Mouse (Mus musculus) liver, embryonic 11.5 days (tissue): Measurements from ENCODE around the gene Rpl32. TPM values are rescaled to one million over a fixed set of nuclear protein-coding genes. Genes with fewer than 3 reads are reported as not detected.

Experiments used
- ATAC-seq: fragments of 200-750 bp; cut with Nextera tagmentation; replicated peaks from 2 replicates; pipeline ENCODE4 v1.8.0; 2017; ENCODE audit warnings: moderate number of reproducible peaks, mild to moderate bottlenecking, moderate TSS enrichment, moderate library complexity; ENCODE audit not compliant: low FRiP score
- DNase-seq: peaks from one replicate; pipeline ENCODE4 v3.0.0-alpha.2; 2017; ENCODE audit warnings: low spot score
- H3K27ac ChIP-seq: fragments of 300-500 bp; sonication (generic); 2 replicates; pipeline ENCODE4 v1.5.1; 2014; ENCODE audit warnings: mild to moderate bottlenecking, low read depth, low read length, control low read depth
- H3K27me3 ChIP-seq: fragments of 300-500 bp; sonication (generic); replicated peaks from 2 replicates; pipeline ENCODE4 v1.6.1; 2014; ENCODE audit warnings: low read length, mixed read lengths; ENCODE audit not compliant: control insufficient read depth, insufficient read depth
- H3K36me3 ChIP-seq: fragments of 300-500 bp; sonication (generic); 2 replicates; pipeline ENCODE4 v1.6.1; 2014; ENCODE audit warnings: mild to moderate bottlenecking, low read length, moderate library complexity, mixed read lengths; ENCODE audit not compliant: control insufficient read depth, insufficient read depth
- H3K4me1 ChIP-seq: fragments of 300-500 bp; sonication (generic); replicated peaks from 2 replicates; pipeline ENCODE4 v1.6.1; 2014; ENCODE audit warnings: low read length, mixed read lengths; ENCODE audit not compliant: control insufficient read depth, insufficient read depth
- H3K4me2 ChIP-seq: fragments of 300-500 bp; sonication (generic); 2 replicates; pipeline ENCODE4 v1.6.1; 2014; ENCODE audit warnings: mild to moderate bottlenecking, control low read depth, moderate library complexity
- H3K4me3 ChIP-seq: fragments of 300-500 bp; sonication (generic); 2 replicates; pipeline ENCODE4 v1.5.1; 2014; ENCODE audit warnings: low read depth, low read length, control low read depth
- H3K9ac ChIP-seq: fragments of 300-500 bp; sonication (generic); 2 replicates; pipeline ENCODE4 v1.6.1; 2014; ENCODE audit warnings: low read depth, low read length, control low read depth
- H3K9me3 ChIP-seq: fragments of 300-500 bp; sonication (generic); 2 replicates; pipeline ENCODE4 v1.6.1; 2016; ENCODE audit warnings: low read length, inconsistent platforms, mixed read lengths; ENCODE audit not compliant: control insufficient read depth
- WGBS: fragments of 180-500 bp; shearing (Covaris S2); extraction: QIAGEN DNeasy Blood & Tissue Kit; methylation state at CpG from one replicate; pipeline ENCODE4 v1.1.7; 2014; 5-methylcytosine and 5-hydroxymethylcytosine counted together
- polyA plus RNA-seq: library from polyadenylated mRNA; unstranded; fragments of >200 nt; fragmentation: Nextera tagmentation; extraction: Ambion mirVana; gene quantifications from 2 replicates; pipeline ENCODE4 v1.2.1, GENCODE M21; 2014

Gene Rpl32
- polyA plus RNA-seq = 2,286 and 2,478 TPM in 2 replicates

GRCm38 (mm10) chr6:115808488-115809231 lies at the start of gene Rpl32:
Gene Rpl32 (minus strand): TSS chr6:115808747.
- Histone ChIP-seq H3K27ac (peak within 1 kb of the TSS; percentile 92), H3K9ac (peak within 1 kb of the TSS; percentile 100), H3K9me3 (no peaks in the 10 kb centered on the region), H3K27me3 (no peaks in the 10 kb centered on the region), H3K36me3 (peaks cover 33% of the 10 kb centered on the region), H3K4me1 (peaks cover 13% of the 10 kb centered on the region), H3K4me2 (peak within 1 kb of the TSS; percentile 100), H3K4me3 (peak within 1 kb of the TSS; percentile 92)
- ATAC-seq (peak; percentile 78), DNase-seq (peak; percentile 83)
- WGBS = under 1% methylated on average over 47 of the region's 47 CpGs

GRCm38 (mm10) chr6:115856361-115856745 lies 47.8 kb upstream of the Rpl32 start:
- 72% methylated on average over 4 of the region's 4 CpGs for WGBS
- Histone ChIP-seq H3K27me3 (no peaks in the 10 kb centered on the region), H3K9me3 (no peaks in the 10 kb centered on the region), H3K27ac (no peak overlapping the region), H3K36me3 (no peaks in the 10 kb centered on the region), H3K4me3 (no peak overlapping the region), H3K4me1 (peaks cover 14% of the 10 kb centered on the region), H3K9ac (no peak overlapping the region), H3K4me2 (no peak overlapping the region)
- no peak for ATAC-seq
- DNase-seq = no peak

GRCm38 (mm10) chr6:115855733-115856360 lies 47.3 kb upstream of the Rpl32 start:
- H3K36me3 ChIP-seq = no peaks in the 10 kb centered on the region

GRCm38 (mm10) chr6:115854432-115854831 lies 45.9 kb upstream of the Rpl32 start:
- peaks cover 11% of the 10 kb centered on the region for H3K4me1 ChIP-seq
- H3K27ac ChIP-seq = no peak overlapping the region
- 67% methylated on average over 2 of the region's 2 CpGs for WGBS
- H3K36me3 ChIP-seq = peaks cover 6% of the 10 kb centered on the region; the same call in 1 of the 2 replicates
- H3K4me2 ChIP-seq = no peak overlapping the region
- H3K4me3 ChIP-seq = no peak overlapping the region
- H3K27me3 ChIP-seq = no peaks in the 10 kb centered on the region
- H3K9me3 ChIP-seq = no peaks in the 10 kb centered on the region
- ATAC-seq (no peak), DNase-seq (no peak)
- no peak overlapping the region for H3K9ac ChIP-seq

More at GRCm38 (mm10) chr6:115855733-115856360, 47.3 kb upstream of the Rpl32 start:
- H3K9ac ChIP-seq = no peak overlapping the region
- DNase-seq (no peak), ATAC-seq (no peak)
- no peak overlapping the region for H3K4me3 ChIP-seq
- no peak overlapping the region for H3K4me2 ChIP-seq
- no peaks in the 10 kb centered on the region for H3K9me3 ChIP-seq
- peaks cover 14% of the 10 kb centered on the region for H3K4me1 ChIP-seq
- no peaks in the 10 kb centered on the region for H3K27me3 ChIP-seq
- WGBS = 79% methylated on average over 3 of the region's 3 CpGs
- H3K27ac ChIP-seq = no peak overlapping the region

- Histone ChIP-seq H3K4me2 (peak overlapping the region; percentile 65), H3K9ac (peak overlapping the region; percentile 47), H3K36me3 (peaks cover 6% of the 10 kb centered on the region; the same call in 1 of the 2 replicates), H3K9me3 (no peaks in the 10 kb centered on the region), H3K4me1 (peaks cover 10% of the 10 kb centered on the region), H3K27ac (peak overlapping the region; percentile 50), H3K27me3 (no peaks in the 10 kb centered on the region), H3K4me3 (peak overlapping the region; percentile 76)
- WGBS = 52% methylated on average over 7 of the region's 7 CpGs
- no peak for DNase-seq
- ATAC-seq = no peak
Observed at GRCm38 (mm10) chr6:115853985-115854384, 45.4 kb upstream of the Rpl32 start.

- Histone ChIP-seq H3K27me3 (no peaks in the 10 kb centered on the region), H3K9me3 (no peaks in the 10 kb centered on the region), H3K27ac (peak within 1 kb of the TSS; percentile 96), H3K4me1 (peaks cover 7% of the 10 kb centered on the region), H3K4me3 (peak within 1 kb of the TSS; percentile 76), H3K36me3 (peaks cover 6% of the 10 kb centered on the region; the same call in 1 of the 2 replicates), H3K4me2 (peak within 1 kb of the TSS; percentile 84), H3K9ac (peak within 1 kb of the TSS; percentile 82)
- peak; percentile 98 for DNase-seq
- ATAC-seq = peak; percentile 99
- WGBS = under 1% methylated on average over 51 of the region's 51 CpGs
Observed at GRCm38 (mm10) chr6:115853091-115853813, 44.7 kb upstream of the Rpl32 start, which contains the start of the genes Mbd4 and Ift122. Gene Mbd4 (minus strand): TSS chr6:115853371. Gene Ift122 (plus strand): TSS chr6:115853470.

- WGBS = 4% methylated on average over 20 of the region's 20 CpGs
- no peaks in the 10 kb centered on the region for H3K27me3 ChIP-seq
- peaks cover 7% of the 10 kb centered on the region for H3K4me1 ChIP-seq
- peak overlapping the region; percentile 82 for H3K9ac ChIP-seq
- no peak for DNase-seq
- peak overlapping the region; percentile 76 for H3K4me3 ChIP-seq
- H3K9me3 ChIP-seq = no peaks in the 10 kb centered on the region
- peaks cover 6% of the 10 kb centered on the region; the same call in 1 of the 2 replicates for H3K36me3 ChIP-seq
- H3K4me2 ChIP-seq = peak overlapping the region; percentile 84
- peak overlapping the region; percentile 96 for H3K27ac ChIP-seq
- ATAC-seq = no peak; the same call in 1 of the 2 replicates
Observed at GRCm38 (mm10) chr6:115852446-115853090, 44.0 kb upstream of the Rpl32 start.
